ENCODE assay signal across 11 mouse cellular contexts in genomic region chr8:114007103-114007502, GRCm38 (mm10).
DNase-seq lines count a peak whose midpoint lies in the region.
"Had no signal": no experiment of that assay in that cellular context is flagged by ENCODE, and none has a peak within 500 bp of the region (broad histone marks: within the 10 kb centered on the region; RNA-seq: fewer than 3 reads in every experiment).

No protein-coding gene starts in this region.

- peak; percentile 28 for DNase-seq in layer of hippocampus, adult 9-11 months
- no peak for DNase-seq in layer of hippocampus, adult 11-12 months (ENCODE audit: low spot score)
- peak; percentile 39 for DNase-seq in brain, embryonic 18.5 days (ENCODE audit: low read depth, low spot score)
- DNase-seq in frontal cortex, postnatal 14 days (ENCODE audit: low spot score in 2 of 2) = peak; percentile 18 to 22
- peak; percentile 26 for DNase-seq in right cerebral cortex, postnatal 25 days
- DNase-seq in spleen, postnatal 4 days (ENCODE audit: low spot score in 2 of 2) = no peak
- no peak for DNase-seq in lung, postnatal 4 days
- DNase-seq: adrenal gland, postnatal 36 days; cerebellum, postnatal 10 days; heart, postnatal 4 days; lung, postnatal 10 days had no signal

Comparison
In these comparisons a context has a peak if more than half of its experiments do, and no peak if none do; other contexts are left out.
1. DNase-seq: peak in layer of hippocampus, adult 9-11 months (single experiment), brain, embryonic 18.5 days (single experiment), frontal cortex, postnatal 14 days (2 of 2) and right cerebral cortex, postnatal 25 days (single experiment); none in layer of hippocampus, adult 11-12 months (single experiment), spleen, postnatal 4 days (0 of 2) and lung, postnatal 4 days (0 of 2).